Mouse (Mus musculus) liver, embryonic 14.5 days (tissue): ENCODE results near the gene Qpctl.

Experiments
- CTCF ChIP-seq: IDR thresholded peaks from 2 replicates; pipeline ENCODE4 v1.5.1; 2016; ENCODE audit warnings: antibody characterized with exemption, low read depth, control low read depth
- EP300 ChIP-seq: IDR thresholded peaks from 2 replicates; pipeline ENCODE4 v1.6.1; 2016; ENCODE audit warnings: antibody characterized with exemption, low read depth

- no peak for TF ChIP-seq EP300
- no peak for TF ChIP-seq CTCF
Observed at GRCm38 (mm10) chr7:19091913-19092312, 57.2 kb downstream of the Qpctl start.
